Mouse (Mus musculus): ENCODE data around the gene Arhgap40.

Arhgap40 gene

GRCm38 (mm10) chr2:158545266-158545665 lies 32.7 kb downstream of the Arhgap40 start:
- in situ Hi-C loops (cut with MboI; ENCODE audit: low sequenced_read_pairs) = loop anchor here (10.0 to 25.0 kb wide), 2 partner anchors 90 to 317 kb away; no protein-coding TSS in a partner anchor

DNA sequence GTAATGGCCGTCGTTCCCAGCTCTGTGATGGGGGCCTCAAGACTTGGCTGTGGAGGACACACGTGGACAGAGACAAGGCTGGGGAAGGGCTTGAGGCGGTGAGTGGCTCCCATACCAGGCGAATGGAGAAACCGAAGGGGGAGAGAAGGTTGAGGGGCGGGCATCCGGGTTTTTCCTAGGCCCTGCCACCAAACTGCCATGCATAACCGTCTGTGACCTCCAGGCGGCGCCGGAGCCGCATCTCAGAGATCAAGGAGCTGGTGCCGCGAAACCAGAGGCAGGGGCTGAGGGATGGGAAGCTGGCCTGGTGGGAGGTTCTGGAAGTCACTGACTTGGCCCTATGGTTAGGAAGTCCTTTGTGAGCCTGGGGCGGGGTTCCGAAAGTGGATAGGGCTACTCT lies 34.2 kb downstream of the Arhgap40 start:
- in situ Hi-C loops (cut with MboI; ENCODE audit: low sequenced_read_pairs) = loop anchor here (10.0 to 25.0 kb wide), 2 partner anchors 88 to 316 kb away; no protein-coding TSS in a partner anchor

DNA sequence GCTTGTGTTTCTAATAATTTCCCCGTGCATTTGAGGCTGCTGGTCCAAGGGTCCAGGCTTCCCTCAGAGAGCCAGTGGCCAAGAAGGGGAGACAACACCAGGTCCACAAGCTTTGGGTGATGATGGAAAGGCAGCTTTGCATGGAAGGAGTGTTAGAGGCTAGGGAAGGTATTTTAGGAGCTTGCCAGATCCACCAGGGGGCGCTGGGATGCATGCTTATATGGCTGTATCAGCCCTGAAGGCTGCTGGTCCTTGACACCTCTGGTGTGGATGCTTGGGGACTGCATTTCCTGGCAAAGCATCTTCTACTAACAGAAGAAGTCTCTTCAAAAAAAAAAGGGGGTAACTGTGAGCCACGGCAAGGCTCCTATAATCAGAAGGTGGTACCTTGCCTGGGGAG lies 37.5 kb downstream of the Arhgap40 start:
- in situ Hi-C loops (cut with MboI; ENCODE audit: low sequenced_read_pairs) = no loop called here

- in situ Hi-C loops (cut with MboI; ENCODE audit: low sequenced_read_pairs) = no loop called here
Observed at GRCm38 (mm10) chr2:158554366-158554765, 41.8 kb downstream of the Arhgap40 start.

DNA sequence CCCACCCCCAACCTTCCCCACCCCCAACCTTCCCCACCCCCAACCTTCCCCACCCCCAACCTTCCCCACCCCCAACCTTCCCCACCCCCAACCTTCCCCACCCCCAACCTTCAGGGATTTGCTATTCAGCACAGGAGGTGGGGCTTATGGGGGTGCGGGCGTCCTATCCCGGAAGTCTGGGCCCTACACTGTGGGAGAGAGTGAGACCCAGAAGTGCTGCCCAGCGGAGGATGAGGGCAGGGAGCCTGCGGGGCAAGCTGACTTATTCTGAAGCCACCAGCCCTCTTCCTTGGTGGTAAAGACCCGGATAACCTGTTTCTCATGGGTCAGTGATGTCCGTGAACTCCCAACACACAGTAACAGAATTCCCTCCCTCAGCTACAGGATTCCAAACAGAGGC lies 42.7 kb downstream of the Arhgap40 start:
- in situ Hi-C loops (cut with MboI; ENCODE audit: low sequenced_read_pairs) = no loop called here

GRCm38 (mm10) chr2:158555812-158556211 lies 43.2 kb downstream of the Arhgap40 start:
- in situ Hi-C loops (cut with MboI; ENCODE audit: low sequenced_read_pairs) = no loop called here

DNA sequence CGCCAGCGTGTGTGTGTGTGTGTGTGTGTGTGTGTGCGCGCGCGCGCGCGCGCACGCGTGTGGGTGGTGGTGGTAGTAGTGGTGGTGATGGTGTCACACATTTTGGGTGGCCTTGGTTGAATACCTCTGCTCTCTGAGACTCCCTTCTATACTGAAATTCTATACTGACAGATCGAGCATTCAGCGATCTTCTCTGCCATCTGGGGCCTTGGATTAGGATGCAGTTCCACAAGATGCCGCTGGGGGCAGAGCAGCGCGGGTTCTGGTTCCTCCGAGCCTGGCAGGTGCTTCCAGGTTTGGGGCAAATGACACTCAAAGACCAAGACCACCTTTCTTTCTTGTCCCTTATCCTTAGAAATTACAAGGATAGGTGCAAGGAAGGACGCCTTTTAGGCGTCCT lies 43.6 kb downstream of the Arhgap40 start:
- in situ Hi-C loops (cut with MboI; ENCODE audit: low sequenced_read_pairs) = no loop called here

- in situ Hi-C loops (cut with MboI; ENCODE audit: low sequenced_read_pairs) = no loop called here
Observed at GRCm38 (mm10) chr2:158556750-158557149, 44.2 kb downstream of the Arhgap40 start.

- in situ Hi-C loops (cut with MboI; ENCODE audit: low sequenced_read_pairs) = no loop called here
Observed at GRCm38 (mm10) chr2:158559945-158560344, 47.3 kb downstream of the Arhgap40 start.

GRCm38 (mm10) chr2:158560801-158561200 lies 48.2 kb downstream of the Arhgap40 start:
- in situ Hi-C loops (cut with MboI; ENCODE audit: low sequenced_read_pairs) = no loop called here

DNA sequence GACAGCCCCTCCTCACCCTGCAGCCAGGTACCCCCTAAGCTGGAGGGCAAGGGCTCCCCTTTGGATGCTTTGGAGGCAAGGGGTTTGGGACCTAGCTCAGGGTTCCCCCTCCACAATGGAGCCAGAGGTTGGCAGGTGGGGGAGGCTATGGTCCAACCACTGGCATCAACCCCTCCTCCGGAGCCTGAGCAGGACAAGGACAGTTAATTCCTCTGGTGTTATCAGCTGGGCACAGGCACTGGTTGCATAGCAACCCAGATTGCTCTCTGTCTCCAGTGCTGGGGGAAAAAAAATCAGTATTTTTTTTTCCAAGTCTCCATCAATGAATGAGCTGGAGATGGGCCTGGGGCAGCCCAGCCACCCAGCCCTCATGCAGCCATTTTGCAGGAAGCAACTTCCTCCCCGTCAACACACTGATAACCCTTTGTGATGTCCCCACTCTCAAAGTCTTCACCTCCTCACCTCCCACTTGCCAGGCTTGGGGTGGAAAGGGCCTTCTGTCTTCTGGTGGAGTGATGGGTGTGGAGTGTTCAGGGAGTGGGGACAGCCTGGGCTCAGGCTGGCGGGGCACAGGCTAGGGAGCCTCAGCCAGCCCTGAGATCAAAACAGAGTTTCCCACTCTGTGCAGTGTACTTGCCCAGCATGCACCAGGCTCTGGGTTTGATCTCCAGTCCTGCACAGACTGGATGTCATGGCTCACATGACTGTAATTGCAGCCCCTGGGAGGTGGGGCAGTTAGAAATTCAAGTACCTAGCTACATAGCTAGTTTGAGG lies 49.0 kb downstream of the Arhgap40 start:
- in situ Hi-C loops (cut with MboI; ENCODE audit: low sequenced_read_pairs) = no loop called here

DNA sequence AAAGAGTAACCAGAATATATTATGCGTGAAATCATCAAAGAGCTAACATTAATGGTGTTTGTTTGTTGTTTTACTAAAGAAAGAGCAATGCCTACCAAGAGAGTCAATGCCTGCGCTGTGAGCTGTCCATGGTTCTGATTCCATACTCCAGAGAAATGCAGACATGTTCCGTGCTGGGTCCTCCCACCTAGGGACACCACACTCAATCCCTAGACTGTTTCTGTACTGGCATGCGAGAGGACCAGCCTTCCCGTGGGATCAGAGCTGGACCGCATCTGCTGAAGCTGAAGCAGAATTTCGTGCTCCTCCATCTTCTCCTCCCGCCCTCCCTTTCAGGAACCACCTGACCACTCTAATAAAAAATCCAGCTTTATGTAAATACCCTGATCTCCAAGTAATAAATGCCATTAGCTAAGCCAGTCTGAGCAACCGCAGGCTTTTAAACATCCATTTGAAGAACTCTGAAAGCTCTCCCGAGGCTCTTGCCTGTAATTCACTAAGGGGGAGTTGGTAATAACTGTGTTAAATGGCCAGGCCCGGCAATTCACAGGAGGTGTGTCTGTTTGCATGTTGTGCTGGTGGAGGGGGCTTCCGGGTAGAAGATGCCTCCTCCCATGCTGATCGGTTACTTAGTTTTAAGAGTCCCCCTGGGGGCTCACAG lies 58.0 kb downstream of the Arhgap40 start:
- in situ Hi-C loops (cut with MboI; ENCODE audit: low sequenced_read_pairs) = no loop called here

DNA sequence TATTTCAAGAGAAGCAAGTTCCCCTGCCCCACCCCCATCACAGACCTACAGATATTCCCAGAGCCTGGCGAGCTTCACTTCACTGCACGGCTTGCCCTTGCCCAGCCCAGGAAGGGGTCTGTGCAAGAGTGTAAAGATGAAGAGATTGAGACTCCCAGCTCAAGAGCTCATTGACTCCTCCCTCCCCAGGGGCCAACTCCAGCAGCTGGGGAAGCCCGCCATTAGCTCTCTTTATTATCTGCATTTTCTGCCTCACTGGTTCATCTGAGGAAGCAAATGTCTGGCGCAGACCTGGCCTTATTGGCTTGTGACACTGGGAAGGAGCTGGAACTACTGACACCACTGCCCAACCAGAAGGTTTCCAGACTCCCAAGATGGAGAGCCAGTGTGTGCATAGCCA lies 67.4 kb downstream of the Arhgap40 start:
- in situ Hi-C loops (cut with MboI; ENCODE audit: low sequenced_read_pairs) = no loop called here

DNA sequence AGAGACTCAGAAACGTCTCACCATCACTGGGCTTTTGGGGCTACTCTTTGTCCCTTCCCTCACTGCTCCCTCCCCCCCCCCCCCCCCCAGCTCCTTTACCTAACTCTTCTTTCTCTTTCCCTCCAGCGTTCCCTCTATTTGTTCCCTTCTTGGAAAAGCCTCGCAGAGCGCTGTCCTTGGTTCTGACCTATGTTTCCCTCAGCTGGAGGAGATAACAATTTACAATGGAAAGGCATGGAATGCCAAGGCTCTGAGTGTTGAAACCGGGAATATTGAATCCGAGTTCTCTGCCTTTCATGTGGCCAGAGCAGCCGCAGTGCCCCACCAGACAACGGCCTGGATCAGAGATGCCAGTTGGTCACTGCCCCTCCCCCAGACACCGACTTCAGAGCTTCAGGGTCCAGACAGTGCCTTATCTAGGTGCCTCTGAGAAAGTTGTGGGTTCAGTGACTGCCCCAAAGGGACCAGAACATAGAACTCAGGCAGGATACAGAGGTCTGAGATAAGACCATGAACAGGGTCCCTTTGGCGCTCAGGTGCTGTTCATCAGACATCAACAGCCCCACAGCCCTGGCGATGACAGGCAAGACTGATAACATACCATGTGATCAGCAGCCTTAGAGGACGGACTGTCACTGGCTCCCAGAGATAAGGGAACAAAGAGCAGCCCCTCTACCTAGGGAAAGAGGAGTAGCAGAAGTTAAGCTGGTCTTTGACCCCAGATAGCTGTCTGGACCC lies 72.2 kb downstream of the Arhgap40 start:
- in situ Hi-C loops (cut with MboI; ENCODE audit: low sequenced_read_pairs) = no loop called here

DNA sequence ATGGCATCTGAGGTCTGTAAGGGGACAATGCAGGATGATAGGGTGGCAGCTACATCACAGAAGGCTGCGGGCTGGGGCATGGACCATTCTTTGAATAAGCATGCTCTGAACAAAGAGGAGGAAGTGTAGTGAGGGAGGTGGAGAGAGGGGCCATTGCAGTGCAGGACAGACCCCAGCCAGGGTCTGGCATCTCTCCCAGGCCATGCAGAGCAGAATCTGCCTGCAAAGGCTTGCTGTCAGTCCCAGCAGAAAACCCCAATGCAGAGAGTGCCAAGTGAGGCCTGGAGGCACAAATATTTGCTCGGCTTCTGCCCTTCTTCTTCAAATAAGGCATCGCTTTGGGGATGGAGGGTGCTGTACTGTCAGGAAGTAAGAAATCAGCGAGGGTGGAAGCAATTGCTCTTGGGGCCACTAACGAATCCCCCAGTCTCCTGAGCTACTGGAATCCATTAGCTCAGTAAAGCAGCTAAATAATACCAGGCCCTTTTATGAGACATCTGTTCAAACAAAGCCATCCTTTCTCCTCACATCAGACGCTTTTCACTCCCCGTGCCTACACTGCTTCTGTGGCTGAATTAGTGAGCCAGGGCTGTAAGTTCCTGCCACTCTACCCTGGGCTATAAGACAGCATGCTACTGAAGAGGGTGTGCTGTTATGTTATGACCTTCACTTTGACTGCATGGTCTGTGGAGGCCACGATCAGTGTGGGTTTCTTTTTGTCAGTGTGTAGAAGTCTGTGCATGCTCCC lies 76.1 kb downstream of the Arhgap40 start:
- in situ Hi-C loops (cut with MboI; ENCODE audit: low sequenced_read_pairs) = no loop called here

GRCm38 (mm10) chr2:158590495-158590894 lies 77.9 kb downstream of the Arhgap40 start:
- in situ Hi-C loops (cut with MboI; ENCODE audit: low sequenced_read_pairs) = no loop called here

- in situ Hi-C loops (cut with MboI; ENCODE audit: low sequenced_read_pairs) = no loop called here
Observed at GRCm38 (mm10) chr2:158591286-158591685, 78.7 kb downstream of the Arhgap40 start.

GRCm38 (mm10) chr2:158593371-158593770 lies 80.8 kb downstream of the Arhgap40 start:
- in situ Hi-C loops (cut with MboI; ENCODE audit: low sequenced_read_pairs) = no loop called here

GRCm38 (mm10) chr2:158595103-158595502 lies 82.5 kb downstream of the Arhgap40 start:
- in situ Hi-C loops (cut with MboI; ENCODE audit: low sequenced_read_pairs) = no loop called here

- in situ Hi-C loops (cut with MboI; ENCODE audit: low sequenced_read_pairs) = no loop called here
Observed at GRCm38 (mm10) chr2:158595577-158595976, 83.0 kb downstream of the Arhgap40 start.

DNA sequence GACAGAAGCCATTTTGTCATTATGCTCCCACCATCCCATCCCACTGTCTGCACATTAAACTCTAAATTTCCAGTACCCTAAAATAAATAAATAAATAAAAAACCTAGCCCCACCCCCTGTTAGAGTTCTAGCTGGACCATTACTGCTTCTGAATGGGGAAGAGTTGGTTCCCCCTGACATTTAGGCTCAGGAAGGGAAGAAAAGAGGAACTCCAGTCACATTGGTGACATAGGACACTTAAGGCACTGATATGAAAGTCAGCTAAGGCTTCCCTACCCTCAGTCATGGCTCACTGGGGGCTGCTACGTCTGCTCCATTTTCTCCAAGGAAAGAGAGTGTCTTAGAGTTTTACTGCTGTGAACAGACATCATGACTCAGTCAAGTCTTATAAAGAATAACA lies 84.2 kb downstream of the Arhgap40 start:
- in situ Hi-C loops (cut with MboI; ENCODE audit: low sequenced_read_pairs) = no loop called here
